Mouse (Mus musculus) lung, embryonic 14.5 days (tissue): Measurements from ENCODE around the gene Lrrc7. TPM values are rescaled to one million over a fixed set of nuclear protein-coding genes. Genes with fewer than 3 reads are reported as not detected.
A peak's percentile ranks its signal among the peaks of the same experiment; 100 is the strongest.

Experiments
- ATAC-seq: fragments of 200-750 bp; cut with Nextera tagmentation; 2 replicates; pipeline ENCODE4 v1.8.0; 2017; ENCODE audit warnings: mild to moderate bottlenecking, moderate TSS enrichment, moderate library complexity; ENCODE audit not compliant: insufficient read depth
- DNase-seq: peaks from one replicate; pipeline ENCODE4 v3.0.0-alpha.2; 2015
- H3K27ac ChIP-seq: fragments of 300-500 bp; sonication (generic); 2 replicates; pipeline ENCODE4 v1.5.1; 2014; ENCODE audit warnings: low read depth, mild to moderate bottlenecking, moderate library complexity
- H3K27me3 ChIP-seq: fragments of 300-500 bp; sonication (generic); 2 replicates; pipeline ENCODE4 v1.6.1; 2014; ENCODE audit warnings: low read length, control low read depth; ENCODE audit not compliant: insufficient read depth
- H3K36me3 ChIP-seq: fragments of 300-500 bp; sonication (generic); 2 replicates; pipeline ENCODE4 v1.6.1; 2014; ENCODE audit warnings: control low read depth; ENCODE audit not compliant: insufficient read depth
- H3K4me1 ChIP-seq: fragments of 300-500 bp; sonication (generic); 2 replicates; pipeline ENCODE4 v1.6.1; 2014; ENCODE audit warnings: antibody characterized with exemption, control low read depth; ENCODE audit not compliant: insufficient read depth
- H3K4me2 ChIP-seq: fragments of 300-500 bp; sonication (generic); 2 replicates; pipeline ENCODE4 v1.6.1; 2014; ENCODE audit warnings: mild to moderate bottlenecking
- H3K4me3 ChIP-seq: fragments of 300-500 bp; sonication (generic); 2 replicates; pipeline ENCODE4 v1.5.1; 2014; ENCODE audit warnings: low read depth, low read length
- H3K9ac ChIP-seq: fragments of 300-500 bp; sonication (generic); 2 replicates; pipeline ENCODE4 v1.6.1; 2014
- H3K9me3 ChIP-seq: fragments of 300-500 bp; sonication (generic); 2 replicates; pipeline ENCODE4 v1.6.1; 2016; ENCODE audit warnings: low read depth, low read length, control low read depth
- CTCF ChIP-seq: IDR thresholded peaks from 2 replicates; pipeline ENCODE4 v1.5.1; 2016; ENCODE audit warnings: antibody characterized with exemption, low read depth
- WGBS: fragments of 180-500 bp; shearing (Covaris S2); extraction: QIAGEN DNeasy Blood & Tissue Kit; methylation state at CpG from one replicate; pipeline ENCODE4 v1.1.7; 2014; 5-methylcytosine and 5-hydroxymethylcytosine counted together
- polyA plus RNA-seq: library from polyadenylated mRNA; unstranded; fragments of >200 nt; fragmentation: Nextera tagmentation; extraction: Ambion mirVana; gene quantifications from 2 replicates; pipeline ENCODE4 v1.2.1, GENCODE M21; 2014

The Lrrc7 gene
- polyA plus RNA-seq, 1 experiment from 2014 or later: 0.43 TPM

GRCm38 (mm10) chr3:158168454-158168853 lies 393.6 kb downstream of the Lrrc7 start:
- H3K4me2 ChIP-seq: no peak overlapping the region
- no peaks in the 10 kb centered on the region for H3K9me3 ChIP-seq
- no peaks in the 10 kb centered on the region for H3K27me3 ChIP-seq
- 82% methylated on average over 4 of the region's 4 CpGs for WGBS
- no peaks in the 10 kb centered on the region for H3K4me1 ChIP-seq
- TF ChIP-seq CTCF: no peak
- H3K36me3 ChIP-seq: no peaks in the 10 kb centered on the region
- H3K27ac ChIP-seq: no peak overlapping the region
- no peak overlapping the region for H3K4me3 ChIP-seq
- no peak for DNase-seq
- no peak overlapping the region for H3K9ac ChIP-seq
- ATAC-seq: no peak

- ATAC-seq (no peak), DNase-seq (peak; percentile 30)
- no peak overlapping the region for H3K4me3 ChIP-seq
- no peaks in the 10 kb centered on the region for H3K4me1 ChIP-seq
- 0 out of 2 replicates have a peak, but pooled peaks have one; percentile 20 for TF ChIP-seq CTCF
- H3K4me2 ChIP-seq: no peak overlapping the region
- H3K27me3 ChIP-seq: no peaks in the 10 kb centered on the region
- H3K9me3 ChIP-seq: no peaks in the 10 kb centered on the region
- no peak overlapping the region for H3K9ac ChIP-seq
- no peaks in the 10 kb centered on the region for H3K36me3 ChIP-seq
- H3K27ac ChIP-seq: no peak overlapping the region
Observed at GRCm38 (mm10) chr3:158165004-158165403, 397.0 kb downstream of the Lrrc7 start.

GRCm38 (mm10) chr3:158164452-158164851 lies 397.6 kb downstream of the Lrrc7 start:
- no peaks in the 10 kb centered on the region for H3K9me3 ChIP-seq
- H3K27ac ChIP-seq: no peak overlapping the region
- H3K4me1 ChIP-seq: no peaks in the 10 kb centered on the region
- no peaks in the 10 kb centered on the region for H3K27me3 ChIP-seq
- no peak for TF ChIP-seq CTCF
- WGBS: 82% methylated on average over 5 of the region's 5 CpGs
- H3K4me2 ChIP-seq: no peak overlapping the region
- no peak overlapping the region for H3K4me3 ChIP-seq
- ATAC-seq: no peak
- no peak for DNase-seq
- no peak overlapping the region for H3K9ac ChIP-seq
- H3K36me3 ChIP-seq: no peaks in the 10 kb centered on the region

- Histone ChIP-seq H3K4me2 (no peak overlapping the region), H3K9me3 (no peaks in the 10 kb centered on the region), H3K27me3 (no peaks in the 10 kb centered on the region), H3K4me3 (no peak overlapping the region), H3K36me3 (no peaks in the 10 kb centered on the region), H3K9ac (no peak overlapping the region), H3K27ac (no peak overlapping the region), H3K4me1 (no peaks in the 10 kb centered on the region)
- ATAC-seq (no peak), DNase-seq (no peak)
- 76% methylated on average over 4 of the region's 4 CpGs for WGBS
- no peak for TF ChIP-seq CTCF
Observed at GRCm38 (mm10) chr3:158163127-158163526, 398.9 kb downstream of the Lrrc7 start.

GRCm38 (mm10) chr3:158161924-158162490 lies 400.0 kb downstream of the Lrrc7 start:
- Histone ChIP-seq H3K4me1 (no peaks in the 10 kb centered on the region), H3K4me2 (no peak overlapping the region), H3K27ac (no peak overlapping the region), H3K36me3 (no peaks in the 10 kb centered on the region), H3K9ac (no peak overlapping the region), H3K4me3 (no peak overlapping the region), H3K27me3 (no peaks in the 10 kb centered on the region), H3K9me3 (no peaks in the 10 kb centered on the region)
- DNase-seq (no peak), ATAC-seq (no peak)
- 63% methylated on average over 1 of the region's 1 CpGs for WGBS
- no peak for TF ChIP-seq CTCF

GRCm38 (mm10) chr3:158155515-158156286 lies 406.3 kb downstream of the Lrrc7 start:
- no peak for DNase-seq
- no peaks in the 10 kb centered on the region for H3K4me1 ChIP-seq
- H3K4me2 ChIP-seq: no peak overlapping the region
- no peaks in the 10 kb centered on the region for H3K27me3 ChIP-seq
- 67% methylated on average over 3 of the region's 3 CpGs for WGBS
- no peak for ATAC-seq
- no peaks in the 10 kb centered on the region for H3K9me3 ChIP-seq
- no peak overlapping the region for H3K27ac ChIP-seq
- H3K4me3 ChIP-seq: no peak overlapping the region
- no peaks in the 10 kb centered on the region for H3K36me3 ChIP-seq
- no peak for TF ChIP-seq CTCF
- H3K9ac ChIP-seq: no peak overlapping the region

- H3K9me3 ChIP-seq: no peaks in the 10 kb centered on the region
- no peaks in the 10 kb centered on the region for H3K27me3 ChIP-seq
- H3K9ac ChIP-seq: no peak overlapping the region
- H3K36me3 ChIP-seq: no peaks in the 10 kb centered on the region
- TF ChIP-seq CTCF: no peak
- no peak overlapping the region for H3K27ac ChIP-seq
- WGBS: 76% methylated on average over 3 of the region's 3 CpGs
- H3K4me1 ChIP-seq: no peaks in the 10 kb centered on the region
- no peak overlapping the region for H3K4me3 ChIP-seq
- no peak for ATAC-seq
- peak; percentile 9 for DNase-seq
- no peak overlapping the region for H3K4me2 ChIP-seq
Observed at GRCm38 (mm10) chr3:158154134-158154533, 407.9 kb downstream of the Lrrc7 start.
